Mouse (Mus musculus): ENCODE measurements around the gene Lypd6b. TPM values are rescaled to one million over a fixed set of nuclear protein-coding genes. Genes with fewer than 3 reads are reported as not detected.

Gene Lypd6b
- total and polyA plus RNA-seq, 2 experiments from 2014 or later: 0.11 to 0.38 TPM

- DNase-seq (ENCODE audit: low spot score) (no peak), ATAC-seq (ENCODE audit: insufficient read depth, low read depth) (no peak)
- Histone ChIP-seq H3K9ac (replicated peaks; ENCODE audit: low read depth, low read length) (no peak overlapping the region), H3K27me3 (ENCODE audit: control insufficient read depth, insufficient read depth, low read length) (peaks cover 21% of the 10 kb centered on the region), H3K4me3 (ENCODE audit: low read depth, low read length) (no peak overlapping the region), H3K4me2 (ENCODE audit: low read depth, low read length) (0 out of 2 replicates have a peak overlapping the region, but pooled peaks have one; percentile 18), H3K9me3 (replicated peaks; ENCODE audit: control insufficient read depth, low read length) (no peaks in the 10 kb centered on the region), H3K27ac (ENCODE audit: low read depth) (no peak overlapping the region), H3K36me3 (replicated peaks; ENCODE audit: control insufficient read depth, insufficient read depth, low read length) (no peaks in the 10 kb centered on the region), H3K4me1 (ENCODE audit: control insufficient read depth, insufficient read depth) (peaks cover 7% of the 10 kb centered on the region; the same call in 1 of the 2 replicates)
- no peak for TF ChIP-seq CTCF (IDR thresholded peaks at IDR 0.05; ENCODE audit: low read depth)
- no peak for TF ChIP-seq EP300 (IDR thresholded peaks at IDR 0.05; ENCODE audit: low read depth)
- 16% methylated on average over 3 of the region's 3 CpGs for WGBS
These were observed 1.2 kb downstream of the Lypd6b start for GRCm38 (mm10) chr2:49788643-49789042.

GRCm38 (mm10) chr2:49789078-49789477 is 1.6 kb downstream of the Lypd6b start:
- peaks cover 21% of the 10 kb centered on the region for H3K27me3 ChIP-seq (ENCODE audit: control insufficient read depth, insufficient read depth, low read length)
- H3K4me1 ChIP-seq (ENCODE audit: control insufficient read depth, insufficient read depth): peaks cover 7% of the 10 kb centered on the region; the same call in 1 of the 2 replicates
- no peak overlapping the region for H3K9ac ChIP-seq (replicated peaks; ENCODE audit: low read depth, low read length)
- H3K4me3 ChIP-seq (ENCODE audit: low read depth, low read length): no peak overlapping the region
- DNase-seq (ENCODE audit: low spot score): peak; percentile 21
- ATAC-seq (ENCODE audit: insufficient read depth, low read depth): peak; percentile 45; the same call in 1 of the 2 replicates
- TF ChIP-seq CTCF (IDR thresholded peaks at IDR 0.05; ENCODE audit: low read depth) (no peak), EP300 (IDR thresholded peaks at IDR 0.05; ENCODE audit: low read depth) (no peak)
- no peaks in the 10 kb centered on the region for H3K36me3 ChIP-seq (replicated peaks; ENCODE audit: control insufficient read depth, insufficient read depth, low read length)
- H3K9me3 ChIP-seq (replicated peaks; ENCODE audit: control insufficient read depth, low read length): no peaks in the 10 kb centered on the region
- no peak overlapping the region for H3K27ac ChIP-seq (ENCODE audit: low read depth)
- 41% methylated on average over 6 of the region's 6 CpGs for WGBS
- peak overlapping the region; percentile 18; the same call in 1 of the 2 replicates for H3K4me2 ChIP-seq (ENCODE audit: low read depth, low read length)

- H3K4me2 ChIP-seq (ENCODE audit: low read depth, low read length): peak overlapping the region; percentile 18; the same call in 1 of the 2 replicates
- H3K4me3 ChIP-seq (ENCODE audit: low read depth, low read length): no peak overlapping the region
- WGBS: 39% methylated on average over 5 of the region's 5 CpGs
- peaks cover 7% of the 10 kb centered on the region; the same call in 1 of the 2 replicates for H3K4me1 ChIP-seq (ENCODE audit: control insufficient read depth, insufficient read depth)
- H3K36me3 ChIP-seq (replicated peaks; ENCODE audit: control insufficient read depth, insufficient read depth, low read length): no peaks in the 10 kb centered on the region
- DNase-seq (ENCODE audit: low spot score) (no peak), ATAC-seq (ENCODE audit: insufficient read depth, low read depth) (peak; percentile 65)
- H3K9me3 ChIP-seq (replicated peaks; ENCODE audit: control insufficient read depth, low read length): no peaks in the 10 kb centered on the region
- peaks cover 21% of the 10 kb centered on the region for H3K27me3 ChIP-seq (ENCODE audit: control insufficient read depth, insufficient read depth, low read length)
- H3K9ac ChIP-seq (replicated peaks; ENCODE audit: low read depth, low read length): no peak overlapping the region
- H3K27ac ChIP-seq (ENCODE audit: low read depth): no peak overlapping the region
- no peak for TF ChIP-seq EP300 (IDR thresholded peaks at IDR 0.05; ENCODE audit: low read depth)
- TF ChIP-seq CTCF (IDR thresholded peaks at IDR 0.05; ENCODE audit: low read depth): no peak
These were observed 2.0 kb downstream of the Lypd6b start for GRCm38 (mm10) chr2:49789504-49789903.

- Histone ChIP-seq H3K36me3 (replicated peaks; ENCODE audit: control insufficient read depth, insufficient read depth, low read length) (no peaks in the 10 kb centered on the region), H3K4me2 (ENCODE audit: low read depth, low read length) (no peak overlapping the region), H3K4me1 (ENCODE audit: control insufficient read depth, insufficient read depth) (no peaks in the 10 kb centered on the region), H3K9me3 (replicated peaks; ENCODE audit: control insufficient read depth, low read length) (no peaks in the 10 kb centered on the region), H3K27ac (ENCODE audit: low read depth) (no peak overlapping the region), H3K9ac (replicated peaks; ENCODE audit: low read depth, low read length) (no peak overlapping the region), H3K27me3 (ENCODE audit: control insufficient read depth, insufficient read depth, low read length) (no peaks in the 10 kb centered on the region), H3K4me3 (ENCODE audit: low read depth, low read length) (no peak overlapping the region)
- peak; percentile 37 for DNase-seq (ENCODE audit: low spot score)
- peak; percentile 82 for ATAC-seq (ENCODE audit: insufficient read depth, low read depth)
- WGBS: 31% methylated on average over 14 of the region's 14 CpGs
- TF ChIP-seq CTCF (IDR thresholded peaks at IDR 0.05; ENCODE audit: low read depth) (no peak), EP300 (IDR thresholded peaks at IDR 0.05; ENCODE audit: low read depth) (no peak)
These were observed 10.1 kb downstream of the Lypd6b start for GRCm38 (mm10) chr2:49797444-49798143.

GRCm38 (mm10) chr2:49804448-49804847 is 17.0 kb downstream of the Lypd6b start:
- DNase-seq (ENCODE audit: low spot score) (no peak), ATAC-seq (ENCODE audit: insufficient read depth, low read depth) (no peak)
- Histone ChIP-seq H3K36me3 (replicated peaks; ENCODE audit: control insufficient read depth, insufficient read depth, low read length) (no peaks in the 10 kb centered on the region), H3K9ac (replicated peaks; ENCODE audit: low read depth, low read length) (no peak overlapping the region), H3K4me2 (ENCODE audit: low read depth, low read length) (no peak overlapping the region), H3K9me3 (replicated peaks; ENCODE audit: control insufficient read depth, low read length) (no peaks in the 10 kb centered on the region), H3K27me3 (ENCODE audit: control insufficient read depth, insufficient read depth, low read length) (no peaks in the 10 kb centered on the region), H3K27ac (ENCODE audit: low read depth) (no peak overlapping the region), H3K4me3 (ENCODE audit: low read depth, low read length) (no peak overlapping the region), H3K4me1 (ENCODE audit: control insufficient read depth, insufficient read depth) (0 out of 2 replicates have a peak, but pooled peaks cover 3% of the 10 kb centered on the region)
- WGBS: 79% methylated on average over 8 of the region's 8 CpGs
- no peak for TF ChIP-seq CTCF (IDR thresholded peaks at IDR 0.05; ENCODE audit: low read depth)
- no peak for TF ChIP-seq EP300 (IDR thresholded peaks at IDR 0.05; ENCODE audit: low read depth)

Data from heart, postnatal 0 days (tissue).